Mouse (Mus musculus): ENCODE data around the gene Lao1.

Lao1 gene

GRCm38 (mm10) chr4:119017078-119017477 is 55.7 kb downstream of the Lao1 start:
- DNase-seq, result no peak

Data from thymus, postnatal 4 days (tissue).